Mouse (Mus musculus) stomach, embryonic 16.5 days (tissue): ENCODE results near the gene Ganc. TPM values are rescaled to one million over a fixed set of nuclear protein-coding genes. Genes with fewer than 3 reads are reported as not detected.
A peak's percentile ranks its signal among the peaks of the same experiment; 100 is the strongest.

ENCODE experiments used
- ATAC-seq: fragments of 200-750 bp; cut with Nextera tagmentation; 2 replicates; pipeline ENCODE4 v1.8.0; 2017; ENCODE audit warnings: moderate number of reproducible peaks, moderate TSS enrichment; ENCODE audit not compliant: insufficient read depth, low FRiP score
- H3K27ac ChIP-seq: fragments of 300-500 bp; sonication (generic); 2 replicates; pipeline ENCODE4 v1.5.1; 2014; ENCODE audit warnings: low read length
- H3K27me3 ChIP-seq: fragments of 300-500 bp; sonication (generic); 2 replicates; pipeline ENCODE4 v1.6.1; 2014; ENCODE audit warnings: low read length, control low read depth, mixed read lengths; ENCODE audit not compliant: control insufficient read depth, insufficient read depth
- H3K36me3 ChIP-seq: fragments of 300-500 bp; sonication (generic); 2 replicates; pipeline ENCODE4 v1.6.1; 2014; ENCODE audit warnings: low read length; ENCODE audit not compliant: control insufficient read depth, insufficient read depth
- H3K4me1 ChIP-seq: fragments of 300-500 bp; sonication (generic); 2 replicates; pipeline ENCODE4 v1.6.1; 2014; ENCODE audit warnings: low read length, control low read depth, mixed read lengths; ENCODE audit not compliant: control insufficient read depth, insufficient read depth
- H3K4me2 ChIP-seq: fragments of 300-500 bp; sonication (generic); 2 replicates; pipeline ENCODE4 v1.6.1; 2014; ENCODE audit warnings: low read depth, low read length, mixed read lengths
- H3K4me3 ChIP-seq: fragments of 300-500 bp; sonication (generic); replicated peaks from 2 replicates; pipeline ENCODE4 v1.5.1; 2014; ENCODE audit warnings: mild to moderate bottlenecking, low read length
- H3K9ac ChIP-seq: fragments of 300-500 bp; sonication (generic); 2 replicates; pipeline ENCODE4 v1.6.1; 2014; ENCODE audit warnings: low read length
- H3K9me3 ChIP-seq: fragments of 300-500 bp; sonication (generic); replicated peaks from 2 replicates; pipeline ENCODE4 v1.6.1; 2016; ENCODE audit warnings: low read length, control low read depth; ENCODE audit not compliant: control insufficient read depth
- WGBS: fragments of 180-500 bp; shearing (Covaris S2); extraction: QIAGEN DNeasy Blood & Tissue Kit; methylation state at CpG from one replicate; pipeline ENCODE4 v1.1.7; 2014; 5-methylcytosine and 5-hydroxymethylcytosine counted together
- polyA plus RNA-seq: library from polyadenylated mRNA; unstranded; fragments of >200 nt; fragmentation: Nextera tagmentation; extraction: Ambion mirVana; gene quantifications from 2 replicates; pipeline ENCODE4 v1.2.1, GENCODE M21; 2015

Gene Ganc
- polyA plus RNA-seq, 1 experiment from 2014 or later, result 10.3 TPM

GRCm38 (mm10) chr2:120424386-120424785, 20.7 kb downstream of the Ganc start:
- Histone ChIP-seq H3K27me3 (no peaks in the 10 kb centered on the region), H3K4me2 (no peak overlapping the region), H3K9me3 (no peaks in the 10 kb centered on the region), H3K4me1 (no peaks in the 10 kb centered on the region), H3K36me3 (no peaks in the 10 kb centered on the region), H3K9ac (no peak overlapping the region), H3K27ac (no peak overlapping the region), H3K4me3 (no peak overlapping the region)
- 82% methylated on average over 5 of the region's 5 CpGs for WGBS
- no peak for ATAC-seq

GRCm38 (mm10) chr2:120444486-120444885, 40.8 kb downstream of the Ganc start:
- H3K27ac ChIP-seq, result no peak overlapping the region
- no peak overlapping the region for H3K9ac ChIP-seq
- no peaks in the 10 kb centered on the region for H3K27me3 ChIP-seq
- H3K4me3 ChIP-seq, result no peak overlapping the region
- H3K9me3 ChIP-seq, result no peaks in the 10 kb centered on the region
- 94% methylated on average over 1 of the region's 1 CpGs for WGBS
- H3K36me3 ChIP-seq, result no peaks in the 10 kb centered on the region
- no peak overlapping the region for H3K4me2 ChIP-seq
- H3K4me1 ChIP-seq, result no peaks in the 10 kb centered on the region
- ATAC-seq, result no peak

DNA sequence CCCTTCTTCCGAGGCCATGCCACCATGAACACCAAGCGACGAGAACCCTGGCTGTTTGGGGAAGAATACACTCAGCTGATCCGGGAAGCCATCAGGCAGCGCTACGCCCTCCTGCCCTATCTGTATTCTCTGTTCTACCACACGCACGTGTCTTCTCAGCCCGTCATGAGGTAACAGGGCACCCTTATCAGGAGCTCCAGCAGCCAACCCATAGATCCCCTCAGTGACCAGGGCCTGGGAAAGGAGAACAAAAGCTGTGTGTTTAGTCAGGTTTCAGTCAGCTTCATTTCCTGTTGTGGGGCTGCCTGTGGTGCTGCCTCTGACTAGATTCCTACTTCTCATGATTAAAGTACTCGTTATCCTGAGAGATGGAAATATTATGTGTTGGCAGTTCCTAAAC, 42.7 kb downstream of the Ganc start:
- H3K4me3 ChIP-seq, result no peak overlapping the region
- no peak overlapping the region for H3K4me2 ChIP-seq
- no peaks in the 10 kb centered on the region for H3K27me3 ChIP-seq
- peak; percentile 58; the same call in 1 of the 2 replicates for ATAC-seq
- WGBS, result 58% methylated on average over 10 of the region's 10 CpGs
- no peak overlapping the region for H3K27ac ChIP-seq
- H3K9ac ChIP-seq, result no peak overlapping the region
- no peaks in the 10 kb centered on the region for H3K9me3 ChIP-seq
- no peaks in the 10 kb centered on the region for H3K4me1 ChIP-seq
- no peaks in the 10 kb centered on the region for H3K36me3 ChIP-seq

DNA sequence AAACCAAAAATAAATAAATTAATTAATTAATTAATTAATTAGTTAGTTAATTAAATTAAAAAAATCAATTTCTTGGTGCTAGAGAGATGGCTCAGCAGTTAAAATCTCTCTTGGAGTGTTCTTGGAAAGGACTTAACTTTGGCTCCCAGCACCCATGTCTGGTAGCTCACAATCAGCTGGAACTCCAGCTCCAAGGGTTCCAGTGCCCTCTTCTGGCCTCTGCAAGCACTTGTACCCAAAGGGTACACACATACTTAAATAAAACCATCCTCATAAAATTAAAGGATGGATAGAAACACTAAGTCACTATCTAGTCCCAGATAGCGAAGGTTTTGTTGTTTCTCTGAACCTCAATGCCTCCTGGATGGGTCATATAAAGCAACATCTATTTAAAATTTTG, 43.6 kb downstream of the Ganc start:
- Histone ChIP-seq H3K27ac (no peak overlapping the region), H3K4me2 (no peak overlapping the region), H3K4me3 (no peak overlapping the region), H3K9me3 (no peaks in the 10 kb centered on the region), H3K36me3 (no peaks in the 10 kb centered on the region), H3K4me1 (no peaks in the 10 kb centered on the region), H3K27me3 (no peaks in the 10 kb centered on the region), H3K9ac (no peak overlapping the region)
- WGBS, result 91% methylated on average over 1 of the region's 1 CpGs
- ATAC-seq, result no peak

DNA sequence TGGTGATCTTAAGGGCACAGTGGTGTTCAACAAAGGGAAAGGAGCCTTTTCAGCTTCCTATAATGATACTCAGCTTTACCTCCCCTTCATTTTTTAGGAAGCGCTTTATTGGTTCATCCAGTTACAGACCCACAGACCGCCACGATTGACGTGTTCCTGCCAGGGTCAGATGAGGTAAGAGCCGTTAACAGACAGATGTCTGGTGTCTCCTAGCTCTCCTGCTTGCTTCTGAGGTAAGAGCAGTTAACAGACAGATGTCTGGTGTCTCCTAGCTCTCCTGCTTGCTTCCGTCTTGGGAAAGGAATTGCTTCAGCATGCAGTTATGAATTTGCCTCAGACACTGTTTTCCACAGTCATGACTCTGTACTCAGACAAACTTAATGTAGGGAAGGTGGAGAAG, 47.0 kb downstream of the Ganc start:
- no peak for ATAC-seq
- no peaks in the 10 kb centered on the region for H3K9me3 ChIP-seq
- H3K4me3 ChIP-seq, result no peak overlapping the region
- H3K4me2 ChIP-seq, result no peak overlapping the region
- H3K4me1 ChIP-seq, result no peaks in the 10 kb centered on the region
- H3K27me3 ChIP-seq, result no peaks in the 10 kb centered on the region
- no peaks in the 10 kb centered on the region for H3K36me3 ChIP-seq
- H3K27ac ChIP-seq, result no peak overlapping the region
- H3K9ac ChIP-seq, result no peak overlapping the region
- WGBS, result 69% methylated on average over 6 of the region's 6 CpGs

- ATAC-seq, result no peak
- H3K9ac ChIP-seq, result no peak overlapping the region
- no peak overlapping the region for H3K4me3 ChIP-seq
- H3K27me3 ChIP-seq, result no peaks in the 10 kb centered on the region
- 66% methylated on average over 4 of the region's 4 CpGs for WGBS
- no peaks in the 10 kb centered on the region for H3K4me1 ChIP-seq
- H3K9me3 ChIP-seq, result no peaks in the 10 kb centered on the region
- H3K36me3 ChIP-seq, result no peaks in the 10 kb centered on the region
- H3K27ac ChIP-seq, result no peak overlapping the region
- no peak overlapping the region for H3K4me2 ChIP-seq
Observed at GRCm38 (mm10) chr2:120452600-120452999, 48.9 kb downstream of the Ganc start.

DNA sequence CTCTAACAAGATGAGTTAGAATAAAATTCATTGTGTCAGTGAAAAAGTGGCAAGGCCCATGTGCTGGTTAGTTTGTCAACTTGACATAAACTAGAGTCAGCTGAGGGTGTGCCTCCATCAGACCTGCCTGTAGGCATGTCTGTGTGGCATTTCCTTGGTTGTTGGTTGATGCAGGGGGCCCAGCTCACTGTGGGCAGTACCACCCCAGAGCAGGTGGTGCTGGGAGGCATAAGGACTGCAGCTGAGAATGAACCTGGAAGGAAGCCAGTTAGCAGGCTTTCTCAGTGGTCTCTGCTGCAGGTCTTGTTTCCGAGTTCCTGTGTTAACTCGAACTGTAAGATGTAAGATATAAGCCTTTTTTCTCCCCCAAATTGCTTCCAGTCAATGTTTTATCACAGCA, 51.3 kb downstream of the Ganc start:
- no peaks in the 10 kb centered on the region for H3K9me3 ChIP-seq
- no peaks in the 10 kb centered on the region for H3K4me1 ChIP-seq
- no peak overlapping the region for H3K9ac ChIP-seq
- no peaks in the 10 kb centered on the region for H3K27me3 ChIP-seq
- H3K4me3 ChIP-seq, result no peak overlapping the region
- H3K36me3 ChIP-seq, result no peaks in the 10 kb centered on the region
- WGBS, result 62% methylated on average over 2 of the region's 2 CpGs
- ATAC-seq, result no peak
- no peak overlapping the region for H3K27ac ChIP-seq
- H3K4me2 ChIP-seq, result no peak overlapping the region

DNA sequence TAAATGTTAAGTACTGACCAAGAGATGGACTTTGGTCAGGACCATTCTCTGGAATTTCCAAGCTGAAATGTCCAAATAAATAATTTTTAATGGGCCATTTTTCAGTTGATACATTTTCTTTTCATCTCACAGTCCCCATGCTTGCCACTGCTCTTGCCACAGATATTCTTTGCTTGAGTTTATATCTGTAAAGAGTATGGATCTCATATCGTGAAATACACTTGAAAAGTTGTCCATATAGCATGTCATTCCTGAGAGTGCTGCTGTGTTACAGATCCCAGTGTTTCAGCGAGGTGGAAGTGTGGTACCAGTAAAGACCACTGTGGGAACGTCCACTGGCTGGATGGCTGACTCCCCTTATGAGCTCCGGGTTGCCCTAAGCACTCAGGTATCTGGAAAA, 52.0 kb downstream of the Ganc start, which contains the start of gene Capn3:
Capn3 (plus strand) TSS at position 301 of the 400 bp plus-strand sequence.
- H3K27me3 ChIP-seq, result no peaks in the 10 kb centered on the region
- H3K9me3 ChIP-seq, result no peaks in the 10 kb centered on the region
- H3K4me3 ChIP-seq, result no peak within 1 kb of the TSS
- H3K4me2 ChIP-seq, result no peak within 1 kb of the TSS
- no peaks in the 10 kb centered on the region for H3K4me1 ChIP-seq
- no peak within 1 kb of the TSS for H3K9ac ChIP-seq
- no peak within 1 kb of the TSS for H3K27ac ChIP-seq
- 70% methylated on average over 4 of the region's 4 CpGs for WGBS
- H3K36me3 ChIP-seq, result no peaks in the 10 kb centered on the region
- no peak for ATAC-seq

DNA sequence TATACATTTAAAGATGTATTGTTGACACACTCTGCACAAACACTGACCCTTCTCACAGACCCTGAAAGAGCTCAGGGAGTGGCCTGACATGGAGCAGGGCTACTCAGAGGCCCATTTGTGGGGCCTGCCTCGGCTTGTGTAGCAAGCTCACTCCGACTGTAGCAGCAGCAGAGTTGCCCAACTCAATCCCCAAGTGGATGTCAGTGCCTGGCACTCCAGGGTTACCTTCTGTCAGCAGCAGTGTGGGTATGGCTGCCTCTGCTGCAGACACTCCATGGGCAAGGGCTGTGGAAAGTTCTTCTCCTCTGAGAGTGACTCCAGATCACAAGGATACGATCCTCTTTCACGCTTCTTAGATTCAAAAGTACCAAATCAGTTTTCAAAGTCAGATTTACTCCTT, 56.5 kb downstream of the Ganc start:
- no peaks in the 10 kb centered on the region for H3K36me3 ChIP-seq
- H3K4me1 ChIP-seq, result 0 out of 2 replicates have a peak, but pooled peaks cover 2% of the 10 kb centered on the region
- 71% methylated on average over 4 of the region's 4 CpGs for WGBS
- ATAC-seq, result no peak
- no peaks in the 10 kb centered on the region for H3K27me3 ChIP-seq
- no peaks in the 10 kb centered on the region for H3K9me3 ChIP-seq
- H3K27ac ChIP-seq, result no peak overlapping the region
- no peak overlapping the region for H3K9ac ChIP-seq
- H3K4me3 ChIP-seq, result no peak overlapping the region
- no peak overlapping the region for H3K4me2 ChIP-seq

GRCm38 (mm10) chr2:120463328-120463727, 59.6 kb downstream of the Ganc start:
- no peak for ATAC-seq
- Histone ChIP-seq H3K27me3 (no peaks in the 10 kb centered on the region), H3K4me2 (no peak overlapping the region), H3K4me1 (0 out of 2 replicates have a peak, but pooled peaks cover 2% of the 10 kb centered on the region), H3K27ac (no peak overlapping the region), H3K9ac (no peak overlapping the region), H3K4me3 (no peak overlapping the region), H3K36me3 (no peaks in the 10 kb centered on the region), H3K9me3 (no peaks in the 10 kb centered on the region)
- WGBS, result 79% methylated on average over 7 of the region's 7 CpGs
